Mouse (Mus musculus): Measurements from ENCODE around the gene Uck2.

GRCm38 (mm10) chr1:167295679-167296402 lies 10.7 kb upstream of the Uck2 start:
- no peak for TF ChIP-seq EP300 (IDR thresholded peaks at IDR 0.05; ENCODE audit: low read depth)
- no peak for TF ChIP-seq CTCF (IDR thresholded peaks at IDR 0.05; ENCODE audit: low read depth)

Data from liver, embryonic 14.5 days (tissue).